Mouse (Mus musculus): ENCODE measurements around the gene Shtn1.

GRCm38 (mm10) chr19:58968731-58969506, 107.0 kb downstream of the Shtn1 start:
- TF ChIP-seq CTCF (IDR thresholded peaks at IDR 0.05; ENCODE audit: low read depth) (no peak), EP300 (IDR thresholded peaks at IDR 0.05; ENCODE audit: low read depth) (no peak)
